In genomic region chr3:146783645-146784225, GRCm38 (mm10) we compare ENCODE assay signal across 9 mouse cellular contexts. TPM values are rescaled to one million over a fixed set of nuclear protein-coding genes. Genes with fewer than 3 reads are reported as not detected.
DNase-seq lines count a peak whose midpoint lies in the region; ATAC-seq and TF ChIP-seq lines count a peak whose summit lies in the region.
"Had no signal": no experiment of that assay in that cellular context is flagged by ENCODE, and none has a peak within 500 bp of the region (broad histone marks: within the 10 kb centered on the region; RNA-seq: fewer than 3 reads in every experiment).

No protein-coding gene starts in this region.

- TF ChIP-seq CTCF in lung, embryonic 14.5 days (IDR thresholded peaks at IDR 0.05; ENCODE audit: low read depth): peak; percentile 52

- H3K9ac ChIP-seq in forebrain, embryonic 14.5 days (ENCODE audit: low read length): 0 out of 2 replicates have a peak overlapping the region, but pooled peaks have one; percentile 1
- no peak overlapping the region for H3K9ac ChIP-seq in forebrain, embryonic 12.5 days
- no peak overlapping the region for H3K9ac ChIP-seq in lung, embryonic 14.5 days
- H3K9ac ChIP-seq in midbrain, embryonic 16.5 days (ENCODE audit: low read depth, low read length): 0 out of 2 replicates have a peak overlapping the region, but pooled peaks have one; percentile 25

- H3K36me3 ChIP-seq in forebrain, embryonic 14.5 days (ENCODE audit: control insufficient read depth, insufficient read depth, low read length): no peaks in the 10 kb centered on the region
- no peaks in the 10 kb centered on the region for H3K36me3 ChIP-seq in forebrain, embryonic 12.5 days (replicated peaks)
- H3K36me3 ChIP-seq in lung, embryonic 14.5 days (ENCODE audit: insufficient read depth): no peaks in the 10 kb centered on the region
- no peaks in the 10 kb centered on the region for H3K36me3 ChIP-seq in midbrain, embryonic 16.5 days (ENCODE audit: control insufficient read depth, insufficient read depth, low read length)

- H3K27ac ChIP-seq in forebrain, embryonic 14.5 days (ENCODE audit: low read depth, low read length): no peak overlapping the region
- no peak overlapping the region for H3K27ac ChIP-seq in forebrain, embryonic 12.5 days
- H3K27ac ChIP-seq in lung, embryonic 14.5 days (ENCODE audit: low read depth): no peak overlapping the region
- H3K27ac ChIP-seq in midbrain, embryonic 16.5 days (ENCODE audit: low read length): peak overlapping the region; percentile 41; the same call in 1 of the 2 replicates

- ATAC-seq in forebrain, embryonic 14.5 days: peak; percentile 54; the same call in 1 of the 2 replicates
- ATAC-seq in forebrain, embryonic 12.5 days (ENCODE audit: low FRiP score): no peak
- ATAC-seq in lung, embryonic 14.5 days (ENCODE audit: insufficient read depth): no peak
- peak; percentile 64; the same call in 1 of the 2 replicates for ATAC-seq in common myeloid progenitor, adult 5-6 weeks (replicated peaks; ENCODE audit: low read depth, poor library complexity, severe bottlenecking)
- ATAC-seq in midbrain, embryonic 16.5 days: peak; percentile 75

- 0 out of 2 replicates have a peak, but pooled peaks cover 6% of the 10 kb centered on the region for H3K4me1 ChIP-seq in forebrain, embryonic 14.5 days (ENCODE audit: control insufficient read depth, insufficient read depth, low read length)
- H3K4me1 ChIP-seq in forebrain, embryonic 12.5 days: peaks cover 18% of the 10 kb centered on the region
- H3K4me1 ChIP-seq in lung, embryonic 14.5 days (ENCODE audit: insufficient read depth): no peaks in the 10 kb centered on the region
- H3K4me1 ChIP-seq in midbrain, embryonic 16.5 days (ENCODE audit: control insufficient read depth, insufficient read depth, low read length): peaks cover 14% of the 10 kb centered on the region

- H3K4me3 ChIP-seq in forebrain, embryonic 14.5 days (ENCODE audit: low read depth, low read length): no peak overlapping the region
- no peak overlapping the region for H3K4me3 ChIP-seq in forebrain, embryonic 12.5 days (replicated peaks)
- no peak overlapping the region for H3K4me3 ChIP-seq in lung, embryonic 14.5 days (ENCODE audit: low read depth, low read length)
- H3K4me3 ChIP-seq in midbrain, embryonic 16.5 days (ENCODE audit: low read depth, low read length): no peak overlapping the region

- 73% methylated on average over 7 of the region's 7 CpGs for WGBS in forebrain, embryonic 14.5 days
- WGBS in forebrain, embryonic 12.5 days: 68% methylated on average over 7 of the region's 7 CpGs
- WGBS in lung, embryonic 14.5 days: 80% methylated on average over 7 of the region's 7 CpGs
- WGBS in midbrain, embryonic 16.5 days: 58% methylated on average over 7 of the region's 7 CpGs

- no peaks in the 10 kb centered on the region for H3K9me3 ChIP-seq in forebrain, embryonic 14.5 days (replicated peaks; ENCODE audit: control insufficient read depth, low read length)
- H3K9me3 ChIP-seq in forebrain, embryonic 12.5 days: no peaks in the 10 kb centered on the region
- no peaks in the 10 kb centered on the region for H3K9me3 ChIP-seq in lung, embryonic 14.5 days (ENCODE audit: low read depth, low read length)
- no peaks in the 10 kb centered on the region for H3K9me3 ChIP-seq in midbrain, embryonic 16.5 days (replicated peaks; ENCODE audit: control insufficient read depth, low read length, poor library complexity, severe bottlenecking)

- no peak overlapping the region for H3K4me2 ChIP-seq in forebrain, embryonic 14.5 days (ENCODE audit: low read length)
- H3K4me2 ChIP-seq in forebrain, embryonic 12.5 days: no peak overlapping the region
- H3K4me2 ChIP-seq in lung, embryonic 14.5 days: no peak overlapping the region
- no peak overlapping the region for H3K4me2 ChIP-seq in midbrain, embryonic 16.5 days (ENCODE audit: low read length)

- peak; percentile 73 for DNase-seq in forebrain, embryonic 14.5 days (ENCODE audit: low spot score)
- DNase-seq in lung, embryonic 14.5 days: peak; percentile 60
- no peak for DNase-seq in lung, postnatal 14 days
- DNase-seq in right cerebral cortex, postnatal 14 days: no peak
- no peak for DNase-seq in heart, adult 11 months
- DNase-seq: kidney, adult 18-20 months had no signal

- no peaks in the 10 kb centered on the region for H3K27me3 ChIP-seq in forebrain, embryonic 14.5 days (replicated peaks; ENCODE audit: control insufficient read depth, insufficient read depth, low read length)
- no peaks in the 10 kb centered on the region for H3K27me3 ChIP-seq in forebrain, embryonic 12.5 days
- H3K27me3 ChIP-seq in lung, embryonic 14.5 days (ENCODE audit: insufficient read depth, low read length): no peaks in the 10 kb centered on the region
- H3K27me3 ChIP-seq in midbrain, embryonic 16.5 days (ENCODE audit: control insufficient read depth, insufficient read depth, low read depth, low read length): no peaks in the 10 kb centered on the region

RNA-seq across cellular contexts. Expression of gene Prkacb, which starts 29.1 kb away (rescaled TPM):
- polyA plus RNA-seq in forebrain, embryonic 14.5 days (2014; fragmentation: Nextera tagmentation; extraction: Ambion mirVana): 115 and 159 TPM in 2 replicates
- polyA plus RNA-seq in forebrain, embryonic 12.5 days (2016; fragmentation: Nextera tagmentation; extraction: Ambion mirVana): 92.2 and 103 TPM in 2 replicates
- 69.6 and 74.8 TPM in 2 replicates for polyA plus RNA-seq in lung, embryonic 14.5 days (2014; fragmentation: Nextera tagmentation; extraction: Ambion mirVana)
- 101 and 102 TPM in 2 replicates for total RNA-seq in common myeloid progenitor, adult 5-6 weeks (2017)
- 218 and 228 TPM in 2 replicates for polyA plus RNA-seq in midbrain, embryonic 16.5 days (2015; fragmentation: Nextera tagmentation; extraction: Ambion mirVana)

Comparison
In these comparisons a context has a peak if more than half of its experiments do, and no peak if none do; other contexts are left out.
1. ATAC-seq: peak in forebrain, embryonic 14.5 days (single experiment), common myeloid progenitor, adult 5-6 weeks (single experiment) and midbrain, embryonic 16.5 days (single experiment); none in forebrain, embryonic 12.5 days (single experiment) and lung, embryonic 14.5 days (single experiment).
2. DNase-seq: peak in forebrain, embryonic 14.5 days (single experiment) and lung, embryonic 14.5 days (single experiment); none in lung, postnatal 14 days (single experiment), right cerebral cortex, postnatal 14 days (single experiment) and heart, adult 11 months (single experiment).
3. H3K9ac ChIP-seq: peak in forebrain, embryonic 14.5 days (single experiment) and midbrain, embryonic 16.5 days (single experiment); none in forebrain, embryonic 12.5 days (single experiment) and lung, embryonic 14.5 days (single experiment).